Mouse (Mus musculus) CD4-positive, CD25-positive, alpha-beta regulatory T cell, adult 4 months (primary cell): ENCODE results near the gene Doc2b. TPM values are rescaled to one million over a fixed set of nuclear protein-coding genes. Genes with fewer than 3 reads are reported as not detected.
A peak's percentile ranks its signal among the peaks of the same experiment; 100 is the strongest.

ENCODE experiments used
- ATAC-seq: one replicate; pipeline ENCODE4 v1.8.0; 2017
- polyA plus RNA-seq, 2 experiments: library from polyadenylated mRNA; unstranded; fragments of 100-300 nt; shearing (Covaris generic); gene quantifications; one replicate each; pipeline ENCODE4 v1.2.1; 2017

The Doc2b gene
- polyA plus RNA-seq, 2 experiments from 2014 or later, result not detected

- no peak for ATAC-seq
These were observed 3.3 kb downstream of the Doc2b start for GRCm38 (mm10) chr11:75792535-75792934.

GRCm38 (mm10) chr11:75785897-75786296 is 10.0 kb downstream of the Doc2b start:
- ATAC-seq, result no peak

- ATAC-seq, result no peak
These were observed 12.1 kb downstream of the Doc2b start for GRCm38 (mm10) chr11:75783799-75784198.

GRCm38 (mm10) chr11:75781919-75782318 is 13.9 kb downstream of the Doc2b start:
- no peak for ATAC-seq

GRCm38 (mm10) chr11:75775919-75776318 is 19.9 kb downstream of the Doc2b start:
- ATAC-seq, result no peak

- no peak for ATAC-seq
These were observed 23.3 kb downstream of the Doc2b start for GRCm38 (mm10) chr11:75772562-75772961.

- peak; percentile 99 for ATAC-seq
These were observed 26.6 kb downstream of the Doc2b start for GRCm38 (mm10) chr11:75769206-75769605.

GRCm38 (mm10) chr11:75768091-75768989 is 27.5 kb downstream of the Doc2b start:
- ATAC-seq, result no peak

- ATAC-seq, result no peak
These were observed 28.8 kb downstream of the Doc2b start for GRCm38 (mm10) chr11:75767014-75767413.

- ATAC-seq, result no peak
These were observed 30.7 kb downstream of the Doc2b start for GRCm38 (mm10) chr11:75765161-75765560.

GRCm38 (mm10) chr11:75764521-75765023 is 31.3 kb downstream of the Doc2b start:
- no peak for ATAC-seq

GRCm38 (mm10) chr11:75762708-75763107 is 33.1 kb downstream of the Doc2b start:
- ATAC-seq, result no peak

- ATAC-seq, result no peak
These were observed 35.1 kb downstream of the Doc2b start for GRCm38 (mm10) chr11:75760785-75761184.

- ATAC-seq, result no peak
These were observed 37.3 kb downstream of the Doc2b start for GRCm38 (mm10) chr11:75758553-75758952.

- peak; percentile 96 for ATAC-seq
These were observed 39.2 kb downstream of the Doc2b start for GRCm38 (mm10) chr11:75756687-75757086.

GRCm38 (mm10) chr11:75751082-75751481 is 44.8 kb downstream of the Doc2b start:
- peak; percentile 57 for ATAC-seq

GRCm38 (mm10) chr11:75750537-75750936 is 45.3 kb downstream of the Doc2b start:
- no peak for ATAC-seq

GRCm38 (mm10) chr11:75744761-75745160 is 51.1 kb downstream of the Doc2b start:
- ATAC-seq, result no peak

GRCm38 (mm10) chr11:75741615-75742014 is 54.2 kb downstream of the Doc2b start:
- no peak for ATAC-seq

- no peak for ATAC-seq
These were observed 55.6 kb downstream of the Doc2b start for GRCm38 (mm10) chr11:75740204-75740603.

- no peak for ATAC-seq
These were observed 57.4 kb downstream of the Doc2b start for GRCm38 (mm10) chr11:75738477-75738821.

GRCm38 (mm10) chr11:75737806-75738476 is 57.9 kb downstream of the Doc2b start:
- no peak for ATAC-seq

- ATAC-seq, result no peak
These were observed 58.9 kb downstream of the Doc2b start for GRCm38 (mm10) chr11:75736978-75737377.
